Mouse (Mus musculus) liver, adult 2 months (tissue): Measurements from ENCODE around the gene Ifnz.

Experiments used
- CTCF ChIP-seq: fragments of 200-500 bp; IDR thresholded peaks from 2 replicates; pipeline ENCODE4 v1.5.1; 2011; ENCODE audit warnings: low read depth, low read length, control low read depth
- POLR2A ChIP-seq: fragments of 200-500 bp; IDR thresholded peaks from 2 replicates; pipeline ENCODE4 v1.6.1; 2011; ENCODE audit warnings: low read length, control low read depth; ENCODE audit not compliant: insufficient read depth; ENCODE audit errors: extremely low read depth

GRCm38 (mm10) chr4:88760431-88760830 lies 21.5 kb upstream of the Ifnz start:
- TF ChIP-seq POLR2A: peak; percentile 50; the same call in 1 of the 2 replicates
- peak; percentile 40 for TF ChIP-seq CTCF
